Mouse (Mus musculus): ENCODE data around the gene Rab2b.

DNA sequence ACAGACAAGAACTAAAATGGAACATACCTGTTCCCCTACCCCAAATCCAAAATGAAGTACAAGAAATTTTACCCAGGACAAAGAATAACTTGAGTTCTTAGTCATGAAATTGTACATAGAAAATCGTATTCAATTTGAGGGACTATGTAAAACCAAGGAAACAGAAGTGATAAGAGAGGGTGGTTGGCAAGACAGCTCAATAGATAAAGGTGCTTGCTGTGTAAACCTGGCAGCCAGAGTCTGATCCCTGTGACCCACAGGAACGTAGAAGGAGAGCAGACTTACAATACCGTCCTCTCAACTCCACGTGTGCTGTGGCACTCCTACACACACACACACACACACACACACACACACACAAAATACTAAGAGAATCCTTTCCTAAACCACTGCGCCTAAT lies 62.1 kb downstream of the Rab2b start:
- TF ChIP-seq CTCF (IDR thresholded peaks at IDR 0.05; ENCODE audit: low read depth, low read length) (no peak), POLR2A (IDR thresholded peaks at IDR 0.05; ENCODE audit: insufficient read depth, low read length) (no peak)

Measured in ES-Bruce4 (cell line).